Mouse (Mus musculus): ENCODE measurements at regions not wholly inside any gene's neighbourhood (a gene's known extent, or its start where the extent isn't known, plus 50 kb on each side); places are given as distances from the start of the nearest gene placed in this dataset.
A peak's percentile ranks its signal among the peaks of the same experiment; 100 is the strongest.
"Not testable (repeated sequence)": the region's sequence is repeated elsewhere in the genome, so short reads cannot be mapped to it uniquely, and the experiment has no call there.

GRCm38 (mm10) chr10:26139100-26140093 lies 60.5 kb upstream of the Tmem200a start:
- DNase-seq (ENCODE audit: low spot score) = peak; percentile 17

DNA sequence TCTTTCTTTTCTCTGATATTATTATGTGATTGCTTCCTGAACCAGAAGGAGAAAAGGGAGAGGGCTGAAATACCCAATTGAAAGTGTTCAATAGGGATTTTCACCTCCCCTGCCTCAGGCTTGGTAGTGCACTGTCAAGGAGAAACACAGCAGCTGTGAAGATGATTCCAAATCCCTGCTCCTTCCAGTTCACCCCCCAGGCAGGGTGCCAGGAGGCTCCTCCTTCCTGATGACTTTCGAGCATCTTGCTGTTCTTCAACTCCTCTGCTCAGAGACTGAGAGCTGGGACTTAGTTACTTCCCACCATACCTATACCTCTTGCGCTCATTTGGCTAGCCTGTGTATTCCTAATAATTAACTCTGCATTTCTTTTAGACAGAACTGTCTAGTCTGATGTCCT lies 73.7 kb upstream of the Tmem200a start:
- DNase-seq (ENCODE audit: low spot score) = no peak

- no peak for DNase-seq (ENCODE audit: low spot score)
Observed at GRCm38 (mm10) chr10:26158786-26159185, 70.7 kb upstream of the Samd3 start.

DNA sequence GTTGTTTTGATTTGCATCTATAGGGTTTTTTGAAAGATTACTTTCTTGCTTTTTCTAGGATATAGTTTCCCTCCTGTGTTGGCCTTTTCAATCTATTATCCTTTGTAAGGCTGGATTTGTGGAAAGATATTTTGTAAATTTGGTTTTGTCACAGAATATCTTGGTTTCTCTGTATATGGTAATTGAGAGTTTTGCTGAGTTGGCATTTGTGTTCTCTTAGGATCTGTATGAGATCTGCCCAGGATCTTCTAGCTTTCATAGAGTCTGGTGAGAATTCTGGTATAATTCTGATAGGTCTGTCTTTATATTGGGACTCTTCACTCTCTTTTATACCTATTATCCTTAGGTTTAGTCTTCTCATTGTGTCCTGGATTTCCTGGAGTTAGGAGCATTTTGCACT lies 68.4 kb upstream of the Samd3 start:
- DNase-seq (ENCODE audit: low spot score) = not testable (repeated sequence)

- no peak for DNase-seq (ENCODE audit: low spot score)
Observed at GRCm38 (mm10) chr10:26164531-26164930, 65.0 kb upstream of the Samd3 start.

DNA sequence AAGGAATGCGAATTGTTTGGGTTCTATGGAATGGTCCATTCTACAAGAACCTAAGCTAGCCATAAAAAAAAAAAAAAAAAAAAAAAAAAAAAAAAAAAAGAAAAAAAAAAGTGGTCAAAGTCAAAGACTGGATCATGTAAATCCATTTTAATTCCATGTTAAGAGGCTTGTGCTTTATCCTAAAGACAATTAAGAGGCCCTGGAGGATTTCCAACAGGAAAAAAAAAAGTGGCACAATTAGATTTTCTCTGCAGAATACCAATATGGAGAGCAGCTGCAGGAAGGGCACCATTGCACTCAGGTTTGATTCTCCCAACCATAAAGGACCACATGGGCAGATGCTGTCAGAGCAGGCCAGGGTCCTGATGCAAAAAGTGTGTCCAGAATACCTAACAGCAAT lies 51.9 kb upstream of the Samd3 start:
- no peak for DNase-seq (ENCODE audit: low spot score)

DNA sequence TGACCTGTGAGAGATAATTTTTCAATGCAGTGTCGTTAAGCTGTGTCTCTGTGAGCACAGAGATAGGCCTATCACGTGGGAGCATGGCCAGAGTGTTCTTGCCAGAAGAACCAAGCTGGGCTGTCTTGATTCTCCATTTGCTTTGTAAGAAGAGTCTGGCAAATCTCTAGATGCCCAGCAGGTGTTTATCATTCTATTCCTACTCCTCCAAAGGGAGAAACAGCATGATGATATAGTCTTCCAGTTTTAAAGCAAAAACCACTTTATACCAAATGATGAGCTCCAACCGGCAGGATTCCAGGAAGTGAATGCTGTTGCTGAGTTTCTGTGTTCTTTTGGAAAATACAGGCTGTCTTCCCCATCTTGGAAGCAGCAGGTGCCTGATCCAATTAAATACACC lies 51.2 kb upstream of the Samd3 start:
- no peak for DNase-seq (ENCODE audit: low spot score)

Data from yolk sac, embryonic 10.5 days (tissue).